Mouse (Mus musculus) adrenal gland, postnatal 36 days (tissue): ENCODE measurements around the gene Samhd1. TPM values are rescaled to one million over a fixed set of nuclear protein-coding genes. Genes with fewer than 3 reads are reported as not detected.

Source experiments
- DNase-seq, 2 experiments: peaks; one replicate each; pipeline ENCODE4 v3.0.0; 2021; ENCODE audit warnings: mixed read lengths in 1 of 2
- total RNA-seq, 2 experiments: library from RNA; stranded (reverse); gene quantifications; 2 replicates each; pipeline ENCODE4 v1.2.3; 2021

Samhd1 gene
- total RNA-seq, 2 experiments from 2014 or later = 22.5 to 25.4 TPM

DNA sequence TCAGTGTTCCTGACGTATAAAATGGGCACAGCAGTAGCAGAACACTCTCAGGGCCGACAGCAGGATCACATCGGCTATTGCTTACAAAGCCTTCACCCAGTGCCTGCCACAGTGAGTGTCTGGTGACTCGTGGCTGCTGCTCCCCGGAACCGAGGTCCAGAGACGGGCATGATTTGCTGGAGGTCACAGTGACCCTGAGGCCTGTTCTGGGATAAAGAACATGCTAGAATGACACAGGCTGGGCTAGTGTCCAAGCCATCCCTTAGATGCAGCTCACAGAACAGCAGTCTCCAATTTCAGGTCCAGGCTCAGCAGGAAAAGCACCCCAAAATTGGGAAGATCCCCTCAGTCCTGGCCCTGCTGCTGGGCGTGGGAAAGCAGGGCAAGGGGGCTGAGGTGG is 80.8 kb downstream of the Samhd1 start:
- DNase-seq = peak; percentile 88 to 91

DNA sequence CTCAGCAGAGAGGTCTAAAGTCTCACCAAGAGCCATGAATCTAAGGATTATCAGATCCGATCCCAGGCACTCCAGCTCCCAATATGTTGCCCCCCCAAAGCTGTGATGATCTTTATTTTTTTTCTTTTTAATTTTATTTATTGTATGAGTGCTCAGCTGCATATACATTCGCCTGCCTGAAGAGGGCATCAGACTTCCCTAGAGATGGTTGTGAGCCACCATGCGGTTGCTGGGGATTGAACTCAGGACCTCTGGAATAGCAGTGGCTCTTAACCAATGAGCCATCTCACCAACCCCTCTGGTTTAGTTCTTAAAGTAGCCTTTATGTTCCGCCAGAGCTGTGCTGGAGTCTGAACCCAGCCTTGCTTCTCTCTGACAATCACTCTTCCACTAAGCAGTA is 81.3 kb downstream of the Samhd1 start:
- no peak for DNase-seq

DNA sequence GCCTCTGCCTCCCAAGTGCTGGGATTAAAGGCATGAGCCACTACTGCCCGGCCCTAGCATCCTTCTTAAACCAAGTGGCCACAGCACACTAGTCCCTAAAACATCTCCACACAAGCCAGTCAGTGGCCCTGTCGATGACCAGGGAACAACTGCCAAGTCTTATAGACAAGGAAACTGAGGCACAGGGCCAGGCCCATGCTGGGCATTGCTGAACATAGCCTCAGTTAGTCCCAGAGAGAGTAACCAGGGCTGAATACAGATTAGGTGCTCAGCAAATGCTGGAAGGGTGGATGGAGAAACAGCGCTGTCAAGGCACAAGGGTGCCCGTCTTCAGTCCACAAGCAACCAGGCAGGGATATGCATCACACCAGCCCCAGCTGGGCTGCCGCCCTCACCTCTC is 81.9 kb downstream of the Samhd1 start:
- DNase-seq = no peak

DNA sequence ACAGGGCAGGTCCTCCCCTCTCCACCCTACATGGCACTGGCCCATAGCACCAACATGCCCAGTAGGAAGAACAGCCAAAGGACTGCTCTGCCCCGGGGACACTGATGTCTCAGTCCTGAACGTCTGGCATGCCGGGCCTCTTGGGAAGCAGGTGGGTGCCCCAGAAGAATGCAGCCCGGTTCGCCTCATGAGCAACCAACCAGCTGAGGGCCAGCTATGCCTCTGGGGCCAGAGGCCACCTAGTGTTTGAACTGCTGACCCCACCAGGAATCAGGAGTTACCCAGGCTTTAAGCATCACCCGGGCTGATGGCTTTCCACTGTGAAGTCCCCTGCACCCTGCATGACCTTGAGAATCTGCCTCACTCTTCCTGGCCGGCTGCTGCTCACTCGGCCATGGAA is 82.6 kb downstream of the Samhd1 start:
- DNase-seq = no peak

DNA sequence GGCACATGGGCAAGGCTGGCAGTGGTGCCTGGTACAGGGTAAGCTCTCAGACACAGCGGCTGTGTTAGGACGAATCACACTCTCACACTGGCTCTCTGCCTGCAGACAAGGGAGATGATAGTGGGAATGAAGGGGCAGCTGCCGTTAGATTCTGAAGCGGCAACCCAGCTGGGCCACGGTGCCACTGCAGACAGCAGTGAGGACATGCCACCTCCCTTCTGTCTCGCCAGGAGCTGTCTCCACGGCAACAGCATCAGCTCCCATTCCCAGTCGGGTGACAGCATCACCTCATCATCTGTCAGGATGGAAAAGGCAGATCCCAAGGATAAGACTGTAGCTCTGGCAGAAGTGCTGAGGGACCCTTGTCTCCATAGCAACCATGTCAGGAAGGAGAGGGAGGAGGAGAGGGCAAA is 85.2 kb downstream of the Samhd1 start:
- DNase-seq = no peak

DNA sequence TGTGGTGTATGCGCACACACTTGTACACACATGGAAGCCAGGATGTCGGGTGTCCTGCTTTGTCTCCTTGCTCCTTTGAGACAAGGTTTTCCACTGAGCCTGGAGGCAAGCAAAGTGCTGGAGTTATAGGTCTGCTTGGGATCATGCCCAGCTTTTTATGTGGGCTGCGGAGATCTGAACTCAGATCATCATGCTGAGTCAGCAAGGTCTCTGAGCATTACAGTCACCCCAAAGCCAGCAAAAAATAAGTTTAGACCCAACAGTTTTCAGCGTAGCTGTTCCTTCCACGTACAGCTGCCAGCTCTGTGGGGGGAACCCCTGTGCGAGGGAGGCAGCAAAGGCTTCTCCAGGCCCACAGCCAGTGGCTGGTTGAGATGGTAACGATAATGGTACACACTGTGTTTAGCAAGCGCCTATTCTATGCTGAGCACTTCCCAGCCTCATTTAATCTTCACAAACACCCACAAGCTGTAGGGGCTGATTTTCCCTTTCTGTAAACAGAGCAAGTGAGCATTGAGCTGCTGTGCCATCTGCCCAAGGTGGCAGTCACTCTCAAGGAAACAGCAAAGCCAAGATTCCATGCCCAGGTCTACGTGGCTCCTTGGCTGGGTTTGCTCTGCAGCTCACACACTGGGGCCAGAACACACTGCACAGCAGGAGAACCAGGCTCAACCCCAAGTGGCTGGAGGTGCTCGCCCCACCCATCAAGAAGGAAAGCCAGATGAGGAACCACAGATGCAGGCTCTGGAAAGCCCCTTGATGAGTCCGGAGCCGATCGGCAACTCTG is 86.5 kb downstream of the Samhd1 start:
- DNase-seq = no peak

Other genes starting within 250 kb of the Samhd1 start
- gene Sla2, start 248.1 kb downstream of the Samhd1 start, total RNA-seq = not detected
- gene Ndrg3, start 143.2 kb downstream of the Samhd1 start, total RNA-seq = 10 to 100 TPM; 59.8 to 64.1 TPM
- gene Dsn1, start 128.1 kb downstream of the Samhd1 start, total RNA-seq = 1 to 10 TPM; 4.4 to 7.2 TPM
- gene Soga1, start 56.0 kb downstream of the Samhd1 start, total RNA-seq = 10 to 100 TPM; 36.3 to 38.7 TPM
- not detected for gene Tldc2, start 48.2 kb downstream of the Samhd1 start, total RNA-seq
- 1 to 10 TPM; 5.7 to 5.9 TPM for gene Rbl1, start 69.3 kb upstream of the Samhd1 start, total RNA-seq
- 100 to 1,000 TPM; 276 to 279 TPM for gene Rpn2, start 143.8 kb upstream of the Samhd1 start, total RNA-seq
- gene Mroh8, start 144.3 kb upstream of the Samhd1 start, total RNA-seq = under 1 TPM; 0.26 to 0.43 TPM
- gene Ghrh, start 212.2 kb upstream of the Samhd1 start, total RNA-seq = not detected
- 10 to 100 TPM; 31.6 to 34.1 TPM for gene Manbal, start 232.3 kb upstream of the Samhd1 start, total RNA-seq